Mouse (Mus musculus) liver, embryonic 11.5 days (tissue): ENCODE results near the gene Krtap5-5. TPM values are rescaled to one million over a fixed set of nuclear protein-coding genes. Genes with fewer than 3 reads are reported as not detected.
"Not testable (repeated sequence)": the region's sequence is repeated elsewhere in the genome, so short reads cannot be mapped to it uniquely, and the experiment has no call there.

Experiments
- ATAC-seq: fragments of 200-750 bp; cut with Nextera tagmentation; replicated peaks from 2 replicates; pipeline ENCODE4 v1.8.0; 2017; ENCODE audit warnings: moderate number of reproducible peaks, mild to moderate bottlenecking, moderate TSS enrichment, moderate library complexity; ENCODE audit not compliant: low FRiP score
- DNase-seq: peaks from one replicate; pipeline ENCODE4 v3.0.0-alpha.2; 2017; ENCODE audit warnings: low spot score
- H3K27ac ChIP-seq: fragments of 300-500 bp; sonication (generic); 2 replicates; pipeline ENCODE4 v1.5.1; 2014; ENCODE audit warnings: mild to moderate bottlenecking, low read depth, low read length, control low read depth
- H3K27me3 ChIP-seq: fragments of 300-500 bp; sonication (generic); replicated peaks from 2 replicates; pipeline ENCODE4 v1.6.1; 2014; ENCODE audit warnings: low read length, mixed read lengths; ENCODE audit not compliant: control insufficient read depth, insufficient read depth
- H3K36me3 ChIP-seq: fragments of 300-500 bp; sonication (generic); 2 replicates; pipeline ENCODE4 v1.6.1; 2014; ENCODE audit warnings: mild to moderate bottlenecking, low read length, moderate library complexity, mixed read lengths; ENCODE audit not compliant: control insufficient read depth, insufficient read depth
- H3K4me1 ChIP-seq: fragments of 300-500 bp; sonication (generic); replicated peaks from 2 replicates; pipeline ENCODE4 v1.6.1; 2014; ENCODE audit warnings: low read length, mixed read lengths; ENCODE audit not compliant: control insufficient read depth, insufficient read depth
- H3K4me2 ChIP-seq: fragments of 300-500 bp; sonication (generic); 2 replicates; pipeline ENCODE4 v1.6.1; 2014; ENCODE audit warnings: mild to moderate bottlenecking, control low read depth, moderate library complexity
- H3K4me3 ChIP-seq: fragments of 300-500 bp; sonication (generic); 2 replicates; pipeline ENCODE4 v1.5.1; 2014; ENCODE audit warnings: low read depth, low read length, control low read depth
- H3K9ac ChIP-seq: fragments of 300-500 bp; sonication (generic); 2 replicates; pipeline ENCODE4 v1.6.1; 2014; ENCODE audit warnings: low read depth, low read length, control low read depth
- H3K9me3 ChIP-seq: fragments of 300-500 bp; sonication (generic); 2 replicates; pipeline ENCODE4 v1.6.1; 2016; ENCODE audit warnings: low read length, inconsistent platforms, mixed read lengths; ENCODE audit not compliant: control insufficient read depth
- WGBS: fragments of 180-500 bp; shearing (Covaris S2); extraction: QIAGEN DNeasy Blood & Tissue Kit; methylation state at CpG from one replicate; pipeline ENCODE4 v1.1.7; 2014; 5-methylcytosine and 5-hydroxymethylcytosine counted together
- polyA plus RNA-seq: library from polyadenylated mRNA; unstranded; fragments of >200 nt; fragmentation: Nextera tagmentation; extraction: Ambion mirVana; gene quantifications from 2 replicates; pipeline ENCODE4 v1.2.1, GENCODE M21; 2014

Krtap5-5 gene
- polyA plus RNA-seq, 1 experiment from 2014 or later: not detected

DNA sequence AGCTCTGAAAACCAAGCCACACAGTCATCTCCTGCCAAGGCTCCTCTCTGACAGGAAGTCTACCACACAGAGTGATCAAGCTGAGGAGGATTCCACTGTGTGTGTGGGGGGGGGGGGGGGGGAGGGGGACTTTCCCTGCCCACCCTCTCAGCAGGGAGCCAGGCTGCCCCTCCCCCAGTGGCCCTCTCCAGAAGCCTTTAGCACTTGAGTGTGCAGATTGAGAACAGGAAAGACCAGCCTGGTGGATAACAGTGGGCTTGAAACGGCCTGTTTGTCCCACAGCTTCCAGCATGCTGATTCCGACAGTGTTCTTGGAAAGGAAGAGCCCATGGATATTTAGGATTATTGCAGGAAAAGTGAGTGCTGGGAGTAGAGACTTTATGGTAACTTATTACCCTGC, 5.3 kb downstream of the Krtap5-5 start:
- no peak overlapping the region for H3K9ac ChIP-seq
- H3K4me1 ChIP-seq: no peaks in the 10 kb centered on the region
- DNase-seq: no peak
- H3K4me3 ChIP-seq: no peak overlapping the region
- H3K27me3 ChIP-seq: no peaks in the 10 kb centered on the region
- H3K27ac ChIP-seq: no peak overlapping the region
- H3K9me3 ChIP-seq: no peaks in the 10 kb centered on the region
- no peak for ATAC-seq
- H3K4me2 ChIP-seq: no peak overlapping the region
- WGBS: 42% methylated on average over 2 of the region's 2 CpGs
- H3K36me3 ChIP-seq: no peaks in the 10 kb centered on the region

DNA sequence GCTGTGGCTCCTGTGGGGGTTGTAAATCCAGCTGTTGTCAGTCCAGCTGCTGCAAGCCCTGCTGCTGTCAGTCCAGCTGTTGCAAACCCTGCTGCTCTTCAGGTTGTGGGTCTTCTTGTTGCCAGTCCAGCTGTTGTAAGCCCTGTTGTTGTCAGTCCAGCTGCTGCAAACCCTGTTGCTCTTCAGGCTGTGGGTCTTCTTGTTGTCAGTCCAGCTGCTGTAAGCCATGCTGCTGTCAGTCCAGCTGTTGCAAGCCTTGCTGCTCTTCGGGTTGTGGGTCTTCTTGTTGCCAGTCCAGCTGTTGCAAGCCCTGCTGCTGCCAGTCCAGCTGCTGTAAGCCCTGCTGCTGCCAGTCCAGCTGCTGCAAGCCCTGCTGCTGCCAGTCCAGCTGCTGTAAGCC, 17.6 kb downstream of the Krtap5-5 start:
- not testable (repeated sequence) for H3K4me2 ChIP-seq, H3K9ac ChIP-seq, H3K4me3 ChIP-seq, DNase-seq, H3K27ac ChIP-seq, H3K36me3 ChIP-seq, H3K4me1 ChIP-seq, H3K9me3 ChIP-seq, H3K27me3 ChIP-seq, ATAC-seq
- 44% methylated on average over 1 of the region's 1 CpGs for WGBS

DNA sequence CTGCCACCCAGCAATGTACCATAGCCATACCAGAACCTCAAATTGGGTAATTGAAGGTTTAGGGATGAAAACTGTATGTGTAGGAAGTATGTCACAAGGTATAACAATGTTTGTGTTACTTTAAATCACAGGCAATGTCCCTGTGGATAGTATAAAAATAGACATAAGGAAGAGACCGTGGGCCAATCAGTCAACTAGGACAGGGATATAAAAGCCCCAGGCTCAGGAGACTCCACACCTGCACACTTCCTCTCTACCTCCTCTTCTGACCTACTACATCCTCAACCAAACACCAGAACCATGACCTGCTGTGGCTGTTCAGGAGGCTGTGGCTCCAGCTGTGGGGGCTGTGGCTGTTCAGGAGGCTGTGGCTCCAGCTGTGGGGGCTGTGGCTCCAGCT, 18.2 kb downstream of the Krtap5-5 start, which contains the start of gene Gm7579:
Gene Gm7579, plus strand, starts transcription at position 301 of the 400 bp plus-strand sequence.
- DNase-seq: no peak
- WGBS: 51% methylated on average over 1 of the region's 1 CpGs
- Histone ChIP-seq H3K4me2 (no peak within 1 kb of the TSS), H3K27ac (no peak within 1 kb of the TSS), H3K27me3 (no peaks in the 10 kb centered on the region), H3K4me1 (no peaks in the 10 kb centered on the region), H3K4me3 (no peak within 1 kb of the TSS), H3K9me3 (no peaks in the 10 kb centered on the region), H3K9ac (no peak within 1 kb of the TSS), H3K36me3 (no peaks in the 10 kb centered on the region)
- no peak for ATAC-seq

DNA sequence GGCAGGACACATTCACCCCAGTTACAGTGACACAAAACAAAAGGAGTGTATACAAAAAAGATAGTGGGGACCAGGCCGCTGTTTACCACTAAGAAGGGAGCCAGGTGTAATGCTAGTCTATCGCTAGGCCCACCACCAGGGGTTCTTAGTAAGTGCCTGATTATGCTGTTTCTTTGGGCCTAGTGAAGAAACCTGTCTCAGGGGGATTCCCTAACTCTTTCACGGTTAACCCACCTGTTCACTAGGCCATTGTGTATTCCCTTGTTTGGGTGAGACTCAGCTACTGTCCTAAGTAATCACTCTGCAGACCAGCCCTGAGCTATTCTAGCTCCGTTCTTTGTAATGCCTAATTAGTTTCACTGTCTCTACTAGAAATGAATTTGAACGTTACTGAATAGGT, 22.9 kb downstream of the Krtap5-5 start:
- not testable (repeated sequence) for H3K9me3 ChIP-seq, H3K4me1 ChIP-seq, H3K27ac ChIP-seq, H3K4me2 ChIP-seq, ATAC-seq, H3K36me3 ChIP-seq, H3K4me3 ChIP-seq, H3K9ac ChIP-seq, DNase-seq, H3K27me3 ChIP-seq
- WGBS: 72% methylated on average over 5 of the region's 5 CpGs

DNA sequence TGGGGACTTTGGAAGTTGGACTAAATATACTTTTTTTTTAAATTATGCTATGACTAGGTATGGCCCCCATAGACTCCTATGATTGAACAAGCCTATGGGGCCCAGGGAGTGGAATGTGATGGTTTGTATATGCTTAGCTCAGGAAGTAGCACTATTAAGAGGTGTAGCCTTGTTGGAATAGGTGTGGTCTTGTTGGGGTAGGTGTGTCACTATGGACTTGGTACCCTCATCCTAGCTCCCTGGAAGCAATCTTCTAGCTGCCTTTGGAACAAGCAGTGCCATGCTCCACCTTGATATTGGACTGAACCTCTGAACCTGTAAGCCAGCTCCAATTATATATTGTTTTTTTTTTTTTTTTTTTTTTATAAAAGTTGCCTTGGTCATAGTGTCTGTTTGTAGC, 24.3 kb downstream of the Krtap5-5 start:
- no peak for DNase-seq
- Histone ChIP-seq H3K9me3 (no peaks in the 10 kb centered on the region), H3K4me3 (no peak overlapping the region), H3K4me1 (no peaks in the 10 kb centered on the region), H3K9ac (no peak overlapping the region), H3K4me2 (no peak overlapping the region), H3K27ac (no peak overlapping the region), H3K27me3 (no peaks in the 10 kb centered on the region), H3K36me3 (no peaks in the 10 kb centered on the region)
- ATAC-seq: no peak

DNA sequence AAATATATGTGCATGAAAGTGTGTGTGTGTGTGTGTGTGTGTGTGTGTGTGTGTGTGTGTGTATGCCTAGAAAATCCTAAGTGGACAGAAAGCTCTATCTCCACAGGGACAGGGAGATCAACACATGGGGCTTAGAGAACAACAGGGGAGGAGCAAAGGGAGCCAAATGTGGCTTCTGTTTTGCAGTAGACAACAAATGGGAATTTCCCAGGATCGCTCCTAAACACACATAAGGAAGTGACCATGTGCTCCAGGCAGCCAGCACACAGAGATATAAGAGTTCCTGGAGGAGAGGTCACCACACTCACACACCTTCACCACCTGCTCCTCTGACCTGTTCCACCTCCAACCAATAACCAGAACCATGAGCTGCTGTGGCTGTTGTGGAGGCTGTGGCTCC, 28.7 kb downstream of the Krtap5-5 start, which contains the start of gene Krtap5-3:
Gene Krtap5-3, plus strand, starts transcription at position 301 of the 400 bp plus-strand sequence.
- Histone ChIP-seq H3K27me3 (no peaks in the 10 kb centered on the region), H3K36me3 (no peaks in the 10 kb centered on the region), H3K9me3 (no peaks in the 10 kb centered on the region), H3K4me1 (no peaks in the 10 kb centered on the region), H3K27ac (no peak within 1 kb of the TSS), H3K4me2 (no peak within 1 kb of the TSS), H3K4me3 (no peak within 1 kb of the TSS), H3K9ac (no peak within 1 kb of the TSS)
- DNase-seq: no peak
- ATAC-seq: no peak
- 73% methylated on average over 1 of the region's 1 CpGs for WGBS

DNA sequence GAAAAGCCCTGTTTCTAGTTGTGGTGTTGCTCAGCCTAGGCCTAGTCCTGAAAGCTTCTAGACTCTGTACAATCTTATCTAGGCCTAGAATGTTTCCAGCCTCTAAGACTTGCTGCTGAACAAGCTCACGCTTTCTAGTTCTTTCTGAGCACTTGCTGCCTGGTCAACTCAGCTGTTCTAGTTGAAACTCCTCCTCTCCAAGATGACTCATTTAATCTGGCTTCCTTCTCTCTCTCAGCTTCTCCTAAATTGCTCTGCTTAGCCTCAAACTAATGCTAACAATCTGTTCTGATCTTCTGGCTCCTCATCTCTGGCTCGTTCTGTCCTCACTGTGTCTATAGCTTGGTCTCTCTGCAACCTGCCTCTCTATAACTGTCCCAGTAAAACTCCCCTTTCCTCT, 31.0 kb downstream of the Krtap5-5 start:
- Histone ChIP-seq H3K27ac (no peak overlapping the region), H3K4me3 (no peak overlapping the region), H3K4me1 (no peaks in the 10 kb centered on the region), H3K27me3 (no peaks in the 10 kb centered on the region), H3K4me2 (no peak overlapping the region), H3K36me3 (no peaks in the 10 kb centered on the region), H3K9ac (no peak overlapping the region), H3K9me3 (no peaks in the 10 kb centered on the region)
- WGBS: 77% methylated on average over 2 of the region's 2 CpGs
- ATAC-seq (no peak), DNase-seq (no peak)

DNA sequence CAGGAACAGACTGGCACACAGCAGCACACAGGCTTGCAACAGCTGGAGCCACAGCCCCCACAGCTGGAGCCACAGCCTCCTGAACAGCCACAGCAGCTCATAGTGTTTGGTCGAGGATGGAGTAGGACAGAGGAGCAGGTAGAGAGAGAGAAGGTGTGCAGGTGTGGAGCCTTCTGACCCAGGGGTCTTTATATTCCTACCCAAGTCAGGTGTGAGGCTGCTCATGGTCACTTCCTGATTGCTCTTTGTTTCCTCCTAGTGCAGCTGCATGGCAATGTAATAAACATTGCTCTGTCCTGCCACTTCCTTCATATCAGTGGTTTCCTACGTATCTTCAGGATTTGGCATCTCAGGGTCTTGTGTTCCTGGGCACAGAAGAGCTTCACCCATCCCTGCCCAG, 39.5 kb downstream of the Krtap5-5 start, which contains the start of gene Gm10153:
Gene Gm10153, minus strand, starts transcription at position 101 of the 400 bp plus-strand sequence.
- no peaks in the 10 kb centered on the region for H3K36me3 ChIP-seq
- ATAC-seq (no peak), DNase-seq (no peak)
- H3K27ac ChIP-seq: no peak within 1 kb of the TSS
- H3K9me3 ChIP-seq: no peaks in the 10 kb centered on the region
- no peaks in the 10 kb centered on the region for H3K27me3 ChIP-seq
- WGBS: 26% methylated on average over 2 of the region's 2 CpGs
- no peak within 1 kb of the TSS for H3K4me2 ChIP-seq
- no peak within 1 kb of the TSS for H3K9ac ChIP-seq
- H3K4me3 ChIP-seq: no peak within 1 kb of the TSS
- no peaks in the 10 kb centered on the region for H3K4me1 ChIP-seq

DNA sequence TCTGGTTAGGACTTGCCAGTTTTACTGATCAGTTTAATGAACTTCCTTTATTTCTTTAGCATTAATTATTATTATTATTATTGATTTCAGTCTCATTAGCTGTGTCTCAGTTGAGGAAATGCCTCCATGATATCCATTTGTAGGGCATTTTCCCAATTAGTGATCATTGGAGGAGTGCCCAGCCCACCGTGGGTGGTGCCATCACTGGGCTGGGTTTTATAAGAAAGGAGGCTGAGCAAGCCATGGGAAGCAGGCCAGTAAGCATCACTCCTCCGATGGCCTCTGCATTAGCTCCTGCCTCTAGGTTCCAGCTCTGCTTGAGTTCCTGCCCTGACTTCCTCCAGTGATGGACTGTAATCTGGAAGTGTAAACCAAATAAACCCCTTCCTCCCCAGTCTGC, 41.6 kb downstream of the Krtap5-5 start:
- no peak for ATAC-seq
- Histone ChIP-seq H3K4me2 (no peak overlapping the region), H3K4me3 (no peak overlapping the region), H3K4me1 (no peaks in the 10 kb centered on the region), H3K27ac (no peak overlapping the region), H3K27me3 (no peaks in the 10 kb centered on the region), H3K9me3 (no peaks in the 10 kb centered on the region), H3K9ac (no peak overlapping the region), H3K36me3 (no peaks in the 10 kb centered on the region)
- DNase-seq: no peak
- 63% methylated on average over 2 of the region's 2 CpGs for WGBS
